Mouse (Mus musculus): ENCODE results near the gene Jagn1.
A peak's percentile ranks its signal among the peaks of the same experiment; 100 is the strongest.

Jagn1 gene

GRCm38 (mm10) chr6:113434691-113435090, 7.7 kb upstream of the Jagn1 start:
- DNase-seq (ENCODE audit: extremely low read depth, low read depth), result no peak

GRCm38 (mm10) chr6:113435664-113436205, 6.6 kb upstream of the Jagn1 start, which contains the start of gene Cidec:
Gene Cidec, minus strand, starts transcription at chr6:113435760.
- DNase-seq (ENCODE audit: extremely low read depth, low read depth), result no peak

GRCm38 (mm10) chr6:113437135-113437534, 5.2 kb upstream of the Jagn1 start:
- DNase-seq (ENCODE audit: extremely low read depth, low read depth), result no peak

- DNase-seq (ENCODE audit: extremely low read depth, low read depth), result no peak
Measured at GRCm38 (mm10) chr6:113438721-113439430, 3.5 kb upstream of the Jagn1 start.

GRCm38 (mm10) chr6:113440686-113441085, 1.7 kb upstream of the Jagn1 start:
- no peak for DNase-seq (ENCODE audit: extremely low read depth, low read depth)

- DNase-seq (ENCODE audit: extremely low read depth, low read depth), result peak; percentile 81
Measured at GRCm38 (mm10) chr6:113441147-113441680, 1.2 kb upstream of the Jagn1 start.

GRCm38 (mm10) chr6:113442087-113442441, 305 bp upstream of the Jagn1 start:
- no peak for DNase-seq (ENCODE audit: extremely low read depth, low read depth)

- DNase-seq (ENCODE audit: extremely low read depth, low read depth), result no peak
Measured at GRCm38 (mm10) chr6:113443091-113443490, 722 bp downstream of the Jagn1 start.

- DNase-seq (ENCODE audit: extremely low read depth, low read depth), result no peak
Measured at GRCm38 (mm10) chr6:113444207-113444965, 2.0 kb downstream of the Jagn1 start.

- no peak for DNase-seq (ENCODE audit: extremely low read depth, low read depth)
Measured at GRCm38 (mm10) chr6:113447639-113448038, 5.3 kb downstream of the Jagn1 start.

- DNase-seq (ENCODE audit: extremely low read depth, low read depth), result no peak
Measured at GRCm38 (mm10) chr6:113451839-113452238, 9.5 kb downstream of the Jagn1 start.

GRCm38 (mm10) chr6:113455007-113455406, 12.6 kb downstream of the Jagn1 start:
- no peak for DNase-seq (ENCODE audit: extremely low read depth, low read depth)

GRCm38 (mm10) chr6:113457952-113458534, 15.7 kb downstream of the Jagn1 start, which contains the start of gene Il17re:
Gene Il17re, plus strand, starts transcription at chr6:113458484.
- DNase-seq (ENCODE audit: extremely low read depth, low read depth), result no peak

GRCm38 (mm10) chr6:113458635-113459034, 16.3 kb downstream of the Jagn1 start:
- no peak for DNase-seq (ENCODE audit: extremely low read depth, low read depth)

GRCm38 (mm10) chr6:113464040-113464439, 21.7 kb downstream of the Jagn1 start:
- DNase-seq (ENCODE audit: extremely low read depth, low read depth), result no peak

GRCm38 (mm10) chr6:113465602-113466001, 23.2 kb downstream of the Jagn1 start:
- DNase-seq (ENCODE audit: extremely low read depth, low read depth), result no peak

GRCm38 (mm10) chr6:113468512-113468911, 26.1 kb downstream of the Jagn1 start:
- DNase-seq (ENCODE audit: extremely low read depth, low read depth), result no peak

- peak; percentile 40 for DNase-seq (ENCODE audit: extremely low read depth, low read depth)
Measured at GRCm38 (mm10) chr6:113469021-113469420, 26.7 kb downstream of the Jagn1 start.

GRCm38 (mm10) chr6:113469432-113469831, 27.1 kb downstream of the Jagn1 start:
- DNase-seq (ENCODE audit: extremely low read depth, low read depth), result no peak

GRCm38 (mm10) chr6:113471297-113471936, 29.0 kb downstream of the Jagn1 start, which contains the start of gene Il17rc:
Gene Il17rc, plus strand, starts transcription at chr6:113471427.
- no peak for DNase-seq (ENCODE audit: extremely low read depth, low read depth)

GRCm38 (mm10) chr6:113472061-113472460, 29.7 kb downstream of the Jagn1 start:
- DNase-seq (ENCODE audit: extremely low read depth, low read depth), result no peak

All from MEL-GATA-1-ER (cell line).